Mouse (Mus musculus): ENCODE data around the gene Ank3.

The Ank3 gene

GRCm38 (mm10) chr10:69538236-69538635 lies 139.7 kb downstream of the Ank3 start:
- no peak for DNase-seq

- no peak for DNase-seq
Measured at GRCm38 (mm10) chr10:69542439-69542838, 143.9 kb downstream of the Ank3 start.

DNA sequence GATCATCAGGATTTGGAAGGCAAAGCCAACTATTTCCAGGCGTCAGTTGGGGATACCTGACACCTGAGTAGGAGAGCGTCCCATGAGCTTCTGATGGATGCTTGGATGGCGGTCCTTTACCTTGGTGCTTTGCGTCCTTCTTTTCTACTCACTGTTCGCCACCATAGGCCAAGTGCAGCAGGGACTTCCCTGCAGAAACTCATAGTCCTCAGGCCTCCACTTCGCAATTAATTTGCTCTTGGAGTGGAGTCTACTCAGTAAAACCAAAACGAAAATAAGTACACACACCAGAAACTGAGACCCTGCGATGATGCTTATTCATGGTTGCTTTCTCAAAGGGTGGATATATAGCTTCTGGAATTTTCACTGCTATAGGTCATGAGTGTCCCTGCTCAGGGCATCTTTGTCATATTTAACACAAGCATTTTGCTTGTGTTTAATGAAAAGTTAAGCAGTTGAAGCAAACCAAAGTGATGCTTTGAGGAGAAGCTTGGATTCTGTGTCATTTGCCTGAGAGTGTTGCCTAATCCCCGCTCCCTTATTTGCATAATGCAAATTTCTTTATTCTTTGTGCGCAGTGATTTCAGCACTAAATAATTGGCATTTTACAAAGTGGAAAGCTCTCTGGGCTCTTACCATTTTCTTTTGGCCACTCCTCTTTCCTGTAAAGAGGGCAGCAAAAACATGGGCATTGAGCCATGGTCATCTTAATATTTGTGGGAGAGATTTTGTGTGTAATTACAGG lies 145.5 kb downstream of the Ank3 start:
- DNase-seq: no peak

DNA sequence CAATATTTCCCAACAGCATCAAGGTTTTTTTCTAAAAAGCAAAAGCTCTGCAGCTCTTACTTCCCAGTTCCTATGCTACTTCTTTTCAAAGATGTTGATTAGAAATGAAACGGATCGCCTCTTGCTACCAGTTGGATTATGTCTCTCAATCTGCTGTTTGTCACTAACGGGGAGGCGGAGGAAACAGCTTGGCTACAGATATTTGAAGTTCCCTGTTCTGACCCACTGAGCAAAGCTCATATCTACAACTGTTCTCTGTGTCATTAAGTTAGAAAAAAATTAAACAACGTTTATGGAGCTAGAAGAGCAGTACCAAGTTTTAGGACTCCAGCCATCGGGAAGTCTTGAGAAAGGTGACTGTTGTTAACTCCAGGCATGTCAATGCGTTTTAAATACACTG lies 146.1 kb downstream of the Ank3 start:
- DNase-seq: no peak

DNA sequence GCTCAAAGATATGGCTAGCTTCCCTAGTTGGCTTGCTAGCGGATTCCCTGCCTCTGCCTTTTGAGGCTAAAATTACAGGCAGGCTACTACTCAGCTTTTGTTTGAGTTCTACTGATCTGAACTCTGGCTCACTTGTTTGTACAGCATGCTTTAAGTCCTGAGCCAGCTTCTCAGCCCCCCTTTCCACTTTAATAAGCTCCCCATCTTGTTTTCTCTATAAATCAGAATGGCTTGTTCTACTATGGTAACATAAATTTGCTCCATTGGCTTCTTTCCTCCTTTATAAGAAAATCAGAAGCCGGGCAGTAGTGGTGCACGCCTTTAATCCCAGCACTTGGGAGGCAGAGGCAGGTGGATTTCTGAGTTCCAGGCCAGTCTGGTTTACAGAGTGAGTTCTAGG lies 147.4 kb downstream of the Ank3 start:
- DNase-seq: no peak

GRCm38 (mm10) chr10:69546643-69547042 lies 148.1 kb downstream of the Ank3 start:
- DNase-seq: no peak

- DNase-seq: no peak
Measured at GRCm38 (mm10) chr10:69548771-69549170, 150.2 kb downstream of the Ank3 start.

DNA sequence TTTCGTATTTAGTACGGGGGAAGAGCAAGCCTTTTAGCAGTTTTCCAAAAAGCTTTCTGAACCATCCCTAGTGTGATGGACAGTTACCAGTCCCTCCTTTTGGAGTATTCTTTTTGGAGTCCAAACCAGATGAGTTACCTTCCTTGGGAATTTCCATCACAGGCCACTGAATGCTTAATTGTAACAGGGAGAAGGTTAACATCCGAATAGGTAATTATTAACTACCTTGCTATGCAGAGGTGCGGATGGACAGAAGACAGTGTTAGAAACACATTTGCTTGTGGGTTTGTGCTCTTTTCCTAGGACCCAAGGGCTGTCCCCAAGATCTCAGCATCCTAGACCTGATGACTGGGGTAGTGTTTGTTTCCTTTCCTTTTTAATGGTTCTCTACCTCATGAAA lies 150.6 kb downstream of the Ank3 start:
- DNase-seq: no peak

- DNase-seq: no peak
Measured at GRCm38 (mm10) chr10:69550824-69551223, 152.3 kb downstream of the Ank3 start.

DNA sequence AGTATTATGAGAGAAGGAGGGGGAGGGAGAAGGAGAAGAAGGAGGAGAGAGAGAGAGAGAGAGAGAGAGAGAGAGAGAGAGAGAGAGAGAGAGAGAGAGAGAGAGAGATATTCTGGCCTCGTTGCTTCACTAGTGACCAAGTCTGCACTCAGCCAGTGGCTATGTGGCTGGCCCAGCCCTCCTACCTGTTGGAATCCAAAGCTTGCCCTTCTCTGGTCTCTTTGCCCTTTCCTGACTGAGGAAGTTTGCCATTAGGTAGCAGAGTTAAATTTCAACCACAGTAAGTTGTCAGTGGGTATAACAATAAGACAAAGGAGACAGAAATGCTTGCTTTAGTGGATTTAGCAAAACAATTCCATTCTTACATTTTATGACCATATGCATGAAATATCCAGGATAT lies 154.5 kb downstream of the Ank3 start:
- DNase-seq: no peak

GRCm38 (mm10) chr10:69555592-69555991 lies 157.0 kb downstream of the Ank3 start:
- no peak for DNase-seq

DNA sequence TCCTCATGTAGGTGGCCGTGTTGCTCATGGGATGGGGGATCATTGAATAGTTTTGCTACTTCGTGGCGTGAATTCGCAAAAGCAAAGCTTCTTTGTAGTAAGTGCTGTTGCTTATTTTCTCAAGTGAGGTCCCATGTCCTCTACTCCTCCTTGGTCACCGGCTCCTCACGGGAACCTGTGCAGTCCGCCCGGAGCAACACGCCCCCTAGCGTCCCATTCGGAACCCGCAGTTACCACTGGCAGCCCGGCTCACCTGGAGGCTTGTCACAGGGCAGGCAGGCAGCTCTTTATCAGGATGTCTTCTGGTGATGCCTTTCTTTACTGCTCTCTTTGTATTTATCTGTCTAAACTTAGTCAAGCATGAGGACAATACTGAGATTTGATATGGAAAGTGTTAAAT lies 157.7 kb downstream of the Ank3 start:
- peak in 1 of 2 experiments; percentile 9 for DNase-seq

GRCm38 (mm10) chr10:69560237-69560636 lies 161.7 kb downstream of the Ank3 start:
- DNase-seq: no peak

DNA sequence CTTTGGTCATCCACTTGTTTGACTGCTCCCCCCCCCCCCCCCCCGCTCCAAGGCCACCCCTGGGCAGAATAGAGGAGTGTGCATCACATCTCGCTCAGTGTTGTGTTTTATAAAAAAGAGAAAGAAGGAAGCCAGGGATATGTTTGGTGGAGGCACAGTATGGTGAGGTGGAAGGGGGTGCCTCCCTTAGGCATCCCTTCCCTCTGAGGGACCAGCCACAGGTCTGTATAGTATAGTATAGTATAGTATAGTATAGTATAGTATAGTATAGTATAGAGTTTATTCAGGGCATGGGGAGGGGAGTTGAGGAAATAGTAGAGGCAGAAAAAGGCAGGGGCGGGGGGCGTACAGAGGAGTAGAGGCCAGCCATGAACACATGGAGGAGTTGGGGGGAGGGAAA lies 164.4 kb downstream of the Ank3 start:
- DNase-seq: no peak

DNA sequence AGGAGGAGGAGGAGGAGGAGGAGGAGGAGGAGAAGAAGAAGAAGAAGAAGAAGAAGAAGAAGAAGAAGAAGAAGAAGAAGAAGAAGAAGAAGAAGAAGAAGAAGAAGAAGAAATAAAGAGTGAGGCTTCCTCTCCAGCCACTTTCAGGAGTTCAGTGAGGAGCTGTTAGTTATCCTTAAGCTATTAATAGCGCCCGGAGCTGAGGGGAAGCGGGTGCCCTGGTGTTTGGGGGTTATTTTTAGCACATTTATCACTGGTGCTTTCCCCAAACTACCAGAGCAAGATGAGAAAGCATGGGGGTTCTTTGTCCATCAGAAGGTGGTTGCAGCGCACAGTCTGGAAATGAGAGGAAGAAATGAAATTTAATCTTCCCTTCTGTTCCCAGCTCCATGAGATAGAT lies 166.5 kb downstream of the Ank3 start:
- no peak for DNase-seq

DNA sequence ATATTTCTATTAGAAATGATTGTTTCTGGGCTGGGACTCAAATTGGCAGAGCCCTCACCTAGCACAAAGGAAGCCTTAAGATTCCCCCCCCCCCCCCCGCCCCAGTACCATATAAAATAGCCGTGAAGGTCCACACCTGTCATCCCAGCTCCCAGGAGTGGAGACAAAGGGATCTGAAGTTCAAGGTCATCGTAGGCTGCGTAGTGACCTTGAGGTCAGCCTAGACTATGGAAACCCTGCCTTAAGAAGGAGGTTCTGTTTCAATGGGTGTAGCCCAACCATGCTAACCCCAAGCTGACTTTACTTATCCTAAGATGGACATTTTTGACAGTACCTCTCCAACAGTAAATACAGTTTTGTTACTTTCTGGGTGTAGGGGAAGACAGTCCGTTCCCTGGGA lies 170.4 kb downstream of the Ank3 start:
- DNase-seq: no peak

DNA sequence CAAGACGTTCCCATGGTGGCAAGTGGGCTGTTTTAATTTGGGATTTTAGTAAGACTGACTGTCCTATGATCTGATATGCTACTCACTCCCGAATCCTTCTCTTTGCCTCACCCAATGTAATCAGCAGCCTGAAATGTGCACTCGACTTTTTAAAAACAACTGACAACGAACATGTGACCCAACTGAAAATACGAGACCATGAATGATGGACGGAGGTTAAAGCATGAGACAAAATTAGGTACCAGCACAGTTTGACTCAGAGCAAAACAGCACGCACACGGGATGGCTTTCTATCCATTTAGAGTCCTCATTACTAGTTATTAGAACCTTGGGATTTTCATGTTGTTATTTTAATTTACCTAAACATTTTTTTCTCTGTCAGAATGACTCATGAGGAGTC lies 171.2 kb downstream of the Ank3 start:
- no peak for DNase-seq

DNA sequence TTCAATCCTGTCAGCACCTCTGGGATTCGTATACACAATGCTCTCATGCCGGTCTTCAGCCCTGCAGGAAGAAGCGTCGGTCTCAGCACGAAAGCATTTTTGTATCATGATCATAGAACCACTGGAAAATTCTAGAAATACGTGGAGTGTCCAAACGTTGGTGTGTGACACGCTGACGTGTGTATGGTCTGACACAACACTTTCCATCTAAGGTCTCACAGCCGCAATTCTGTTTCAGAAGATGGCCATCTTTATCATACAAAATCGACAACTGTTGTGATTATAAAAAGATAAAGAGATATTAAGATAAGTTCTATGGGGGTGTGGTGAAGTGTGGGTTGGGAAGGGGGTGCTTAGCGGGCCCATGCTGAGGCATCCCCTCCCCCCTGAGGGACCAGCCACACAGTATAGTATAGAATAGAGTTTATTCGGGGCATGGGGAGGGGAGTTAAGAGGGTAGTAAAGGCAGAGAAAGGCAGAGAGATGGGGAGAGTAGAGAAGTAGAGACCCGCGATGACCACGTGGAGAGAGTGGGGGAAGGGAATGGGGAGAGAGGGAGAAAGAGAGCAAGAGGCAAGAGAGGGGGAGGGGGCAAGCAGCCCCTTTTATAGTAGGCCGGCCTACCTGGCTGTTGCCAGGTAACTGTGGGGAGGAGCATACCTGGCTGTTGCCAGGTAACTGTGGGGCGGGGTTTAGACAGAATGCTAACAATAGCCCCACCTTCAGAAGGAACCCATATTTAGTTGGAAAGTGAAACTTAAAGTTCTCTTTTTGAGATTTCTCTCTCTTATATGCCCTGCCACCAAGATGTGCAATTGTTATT lies 172.1 kb downstream of the Ank3 start:
- DNase-seq: peak in 1 of 2 experiments; percentile 3

DNA sequence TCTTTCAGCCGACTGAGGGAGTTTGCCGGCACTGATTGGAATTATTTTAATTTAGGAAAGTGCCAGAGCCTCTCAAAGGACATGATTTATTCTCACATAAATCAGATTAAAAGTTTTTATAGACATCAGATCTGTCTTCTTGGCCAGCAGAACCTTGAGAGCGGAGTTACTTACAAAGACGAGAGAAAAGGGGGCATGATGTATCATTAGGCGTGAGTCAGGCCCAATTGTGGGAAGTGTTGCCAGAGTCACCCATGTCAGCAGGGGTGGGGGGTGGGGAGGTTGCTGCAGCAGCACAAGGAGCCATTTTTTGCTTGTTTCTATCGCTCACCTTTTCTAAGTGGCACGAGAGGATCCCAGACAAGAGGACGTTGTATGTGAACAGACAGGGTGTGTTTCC lies 172.8 kb downstream of the Ank3 start:
- DNase-seq: no peak

DNA sequence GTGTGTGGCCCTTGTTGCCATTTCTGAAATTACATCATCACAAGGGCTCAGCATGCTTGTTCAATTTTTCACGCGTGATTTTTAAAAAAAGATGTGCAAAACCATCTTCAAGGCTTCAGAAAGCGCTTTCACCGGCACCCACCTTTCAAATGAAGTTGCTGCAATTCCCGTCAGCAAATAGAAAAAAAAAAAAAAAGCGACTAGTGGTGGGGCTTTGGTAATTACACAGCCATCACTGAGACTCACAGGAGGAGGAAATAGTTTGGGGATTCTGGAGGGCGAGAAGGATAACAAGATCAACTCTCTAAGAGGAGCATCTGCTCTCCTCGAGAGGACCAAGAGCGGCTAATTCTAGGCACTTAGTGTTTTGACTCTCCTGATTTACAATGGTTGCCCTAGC lies 173.4 kb downstream of the Ank3 start:
- DNase-seq: no peak

- DNase-seq: no peak
Measured at GRCm38 (mm10) chr10:69573054-69573453, 174.5 kb downstream of the Ank3 start.

GRCm38 (mm10) chr10:69573746-69574145 lies 175.2 kb downstream of the Ank3 start:
- no peak for DNase-seq

GRCm38 (mm10) chr10:69574190-69574663 lies 175.7 kb downstream of the Ank3 start:
- no peak for DNase-seq

DNA sequence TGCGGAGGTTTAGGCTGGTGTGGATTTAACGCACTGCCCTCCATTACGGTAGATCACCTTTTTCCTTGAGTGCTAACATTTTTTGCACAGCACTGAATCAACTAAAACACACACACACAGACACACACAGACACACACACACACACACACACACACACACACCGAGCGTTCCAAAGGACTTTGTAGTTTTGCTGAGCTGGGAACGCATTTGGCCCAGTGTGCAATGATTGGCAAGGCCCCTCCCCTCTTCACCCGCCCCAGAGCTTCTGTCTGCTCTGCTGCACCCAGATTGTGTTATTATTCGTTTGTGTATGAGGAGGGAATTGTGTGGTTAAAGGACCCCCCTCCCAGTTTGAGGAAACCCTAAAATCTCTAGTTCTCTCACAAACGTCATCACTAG lies 176.3 kb downstream of the Ank3 start:
- DNase-seq: no peak

Measured in spleen, adult 18-20 months (tissue).